Mouse (Mus musculus): ENCODE measurements at regions not wholly inside any gene's neighbourhood (a gene's known extent, or its start where the extent isn't known, plus 50 kb on each side); places are given as distances from the start of the nearest gene placed in this dataset.

DNA sequence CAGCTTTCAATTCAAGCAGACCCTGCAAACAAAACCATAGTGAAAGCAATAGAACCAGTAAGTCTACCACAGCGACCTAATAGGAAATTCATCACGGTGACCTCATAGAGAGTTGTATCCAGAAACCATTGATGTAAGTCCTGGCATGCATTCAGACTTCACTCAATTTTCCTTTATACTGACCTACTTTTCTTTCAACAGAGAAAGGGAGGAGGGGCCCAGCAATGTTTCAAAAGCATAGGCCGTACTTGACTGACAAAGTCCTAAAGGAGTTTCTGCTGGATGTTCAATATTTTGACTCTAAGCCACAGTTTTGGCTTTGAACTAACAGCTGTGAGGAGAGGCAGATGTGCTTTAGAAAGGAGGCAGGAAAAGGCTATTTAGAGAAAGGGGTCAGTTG is 88.4 kb downstream of the AI593442 start:
- Histone ChIP-seq H3K36me3 (replicated peaks) (no peaks in the 10 kb centered on the region), H3K27ac (no peak overlapping the region), H3K4me2 (no peak overlapping the region), H3K4me3 (replicated peaks) (no peak overlapping the region), H3K9ac (no peak overlapping the region), H3K4me1 (no peaks in the 10 kb centered on the region), H3K27me3 (no peaks in the 10 kb centered on the region), H3K9me3 (no peaks in the 10 kb centered on the region)
- no peak for ATAC-seq (ENCODE audit: low FRiP score)
- WGBS = 36% methylated on average over 3 of the region's 3 CpGs

DNA sequence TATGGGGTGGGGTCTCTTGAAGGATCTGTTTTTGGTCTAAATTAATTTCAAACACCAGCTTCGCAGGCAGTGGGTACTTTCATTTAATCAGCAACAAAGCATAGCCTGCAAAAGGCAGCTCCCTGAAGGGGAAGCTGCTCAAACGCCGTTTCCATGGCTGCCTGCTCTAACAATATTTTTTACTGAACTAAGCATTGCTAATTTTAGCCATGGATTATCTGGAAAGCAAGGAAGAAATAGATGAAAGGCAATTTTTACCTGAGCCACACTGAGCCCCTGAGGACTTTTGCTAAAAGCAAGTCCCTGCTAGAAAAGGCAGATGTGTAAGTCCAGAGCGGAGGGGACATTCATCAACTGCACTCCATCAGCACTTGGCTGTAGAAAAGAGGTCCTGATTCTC is 105.5 kb downstream of the AI593442 start:
- no peaks in the 10 kb centered on the region for H3K36me3 ChIP-seq (replicated peaks)
- H3K9me3 ChIP-seq = no peaks in the 10 kb centered on the region
- H3K27ac ChIP-seq = no peak overlapping the region
- no peak overlapping the region for H3K9ac ChIP-seq
- H3K4me3 ChIP-seq (replicated peaks) = no peak overlapping the region
- WGBS = 78% methylated on average over 4 of the region's 4 CpGs
- no peaks in the 10 kb centered on the region for H3K4me1 ChIP-seq
- H3K27me3 ChIP-seq = no peaks in the 10 kb centered on the region
- H3K4me2 ChIP-seq = no peak overlapping the region
- no peak for ATAC-seq (ENCODE audit: low FRiP score)

DNA sequence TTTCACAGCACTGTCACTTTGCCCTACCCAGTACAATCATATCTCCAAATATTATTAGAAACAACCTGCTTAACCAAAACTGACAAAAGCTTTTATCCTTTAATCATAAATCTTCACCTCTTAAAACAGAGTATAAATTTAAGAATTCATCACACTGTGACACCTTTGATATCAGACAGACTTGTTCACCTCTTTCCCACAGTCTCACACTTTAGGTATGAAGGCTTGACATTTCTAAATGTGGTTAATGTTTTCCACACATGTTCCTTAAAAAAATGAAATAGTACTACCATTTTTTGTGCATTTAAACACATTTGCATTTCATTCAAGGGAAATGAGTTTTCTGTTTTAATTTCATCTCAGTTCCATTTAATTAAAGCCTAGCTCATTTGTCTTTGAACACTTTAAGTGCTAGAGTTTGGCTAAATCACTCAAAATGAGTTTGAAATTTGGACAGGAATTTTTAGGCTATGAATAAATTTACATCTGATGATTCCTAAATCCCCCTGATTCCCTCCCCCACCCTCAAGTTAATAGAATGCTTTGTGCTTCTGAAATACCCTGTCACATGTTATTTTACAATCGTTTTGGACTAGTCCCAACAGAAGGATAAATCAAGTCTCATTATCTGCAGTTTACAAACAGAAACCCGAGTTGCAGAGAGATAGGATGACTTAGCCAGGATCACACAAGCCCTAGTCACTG is 127.9 kb downstream of the AI593442 start:
- 52% methylated on average over 2 of the region's 2 CpGs for WGBS
- Histone ChIP-seq H3K4me3 (replicated peaks) (no peak overlapping the region), H3K9me3 (no peaks in the 10 kb centered on the region), H3K27ac (no peak overlapping the region), H3K9ac (no peak overlapping the region), H3K36me3 (replicated peaks) (no peaks in the 10 kb centered on the region), H3K4me1 (no peaks in the 10 kb centered on the region), H3K27me3 (no peaks in the 10 kb centered on the region), H3K4me2 (no peak overlapping the region)
- ATAC-seq (ENCODE audit: low FRiP score) = no peak

DNA sequence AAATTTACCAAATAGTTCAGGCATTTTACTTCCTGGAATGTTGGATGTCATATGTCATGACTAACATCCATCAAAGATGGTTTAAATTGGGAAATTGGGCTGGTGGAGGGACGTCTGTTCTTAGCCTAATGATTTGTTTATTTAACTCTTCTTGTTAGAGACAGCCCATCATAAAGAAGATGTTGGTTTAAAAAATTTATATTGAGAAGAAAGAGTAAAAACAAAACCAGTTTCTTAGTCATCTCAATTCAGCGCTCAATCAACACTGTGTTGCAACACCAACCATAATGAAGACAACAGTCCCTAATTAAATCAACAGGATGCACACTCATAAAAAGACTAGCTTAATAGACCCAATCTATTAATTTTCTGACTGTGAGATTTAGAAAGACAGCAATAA is 133.5 kb downstream of the AI593442 start:
- Histone ChIP-seq H3K9ac (no peak overlapping the region), H3K27ac (no peak overlapping the region), H3K4me1 (no peaks in the 10 kb centered on the region), H3K4me3 (replicated peaks) (no peak overlapping the region), H3K4me2 (no peak overlapping the region), H3K9me3 (no peaks in the 10 kb centered on the region), H3K27me3 (no peaks in the 10 kb centered on the region), H3K36me3 (replicated peaks) (no peaks in the 10 kb centered on the region)
- no peak for ATAC-seq (ENCODE audit: low FRiP score)
- WGBS = 78% methylated on average over 2 of the region's 2 CpGs

DNA sequence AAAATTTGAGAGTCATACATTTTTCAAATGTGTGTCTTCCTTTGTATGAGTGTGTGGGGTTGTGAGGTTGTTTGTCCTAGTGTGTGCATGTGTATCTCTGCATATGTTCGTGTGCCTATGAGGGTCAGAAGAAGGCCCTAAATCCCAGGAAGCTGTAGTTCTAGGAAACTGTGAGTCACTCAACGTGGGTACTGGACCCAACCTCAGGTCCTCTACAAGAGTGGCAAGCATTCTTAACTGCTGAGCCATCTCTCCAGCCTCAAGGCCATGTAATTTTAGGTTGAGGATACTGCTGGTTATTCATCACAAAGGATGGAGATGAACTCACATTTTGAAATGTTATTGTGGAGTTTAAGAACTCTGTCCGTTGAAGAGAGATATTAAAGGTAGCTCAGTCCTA is 140.5 kb downstream of the AI593442 start:
- H3K27ac ChIP-seq = no peak overlapping the region
- 84% methylated on average over 3 of the region's 3 CpGs for WGBS
- H3K4me3 ChIP-seq (replicated peaks) = no peak overlapping the region
- H3K4me2 ChIP-seq = no peak overlapping the region
- no peak overlapping the region for H3K9ac ChIP-seq
- ATAC-seq (ENCODE audit: low FRiP score) = no peak
- H3K27me3 ChIP-seq = no peaks in the 10 kb centered on the region
- no peaks in the 10 kb centered on the region for H3K9me3 ChIP-seq
- no peaks in the 10 kb centered on the region for H3K4me1 ChIP-seq
- no peaks in the 10 kb centered on the region for H3K36me3 ChIP-seq (replicated peaks)

DNA sequence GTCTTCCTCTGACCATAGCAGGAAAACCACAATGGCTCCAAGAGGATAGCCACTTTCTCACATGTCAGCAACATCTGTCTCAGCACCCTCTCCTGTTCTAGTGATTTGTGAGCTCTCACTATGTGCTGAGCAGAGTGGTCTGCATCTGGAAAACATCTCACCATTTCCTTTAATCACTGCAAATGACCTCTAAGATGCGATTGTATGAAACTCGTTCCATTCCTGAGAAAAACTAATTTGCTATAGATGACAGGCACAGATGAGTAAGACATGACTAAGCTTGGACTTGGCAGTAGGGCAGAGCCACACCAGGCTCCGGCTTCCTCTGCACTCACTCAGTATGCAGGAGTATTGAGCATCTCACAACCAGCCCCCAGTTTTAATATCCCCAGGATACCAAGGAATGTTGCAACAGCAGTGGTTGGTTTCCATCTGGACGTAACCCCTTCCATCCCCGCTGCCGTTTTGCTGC is 150.1 kb downstream of the AI593442 start:
- no peak overlapping the region for H3K4me3 ChIP-seq (replicated peaks)
- no peak for ATAC-seq (ENCODE audit: low FRiP score)
- H3K9ac ChIP-seq = no peak overlapping the region
- WGBS = 90% methylated on average over 6 of the region's 6 CpGs
- H3K4me1 ChIP-seq = no peaks in the 10 kb centered on the region
- no peak overlapping the region for H3K4me2 ChIP-seq
- H3K27me3 ChIP-seq = no peaks in the 10 kb centered on the region
- H3K9me3 ChIP-seq = no peaks in the 10 kb centered on the region
- H3K36me3 ChIP-seq (replicated peaks) = no peaks in the 10 kb centered on the region
- no peak overlapping the region for H3K27ac ChIP-seq

DNA sequence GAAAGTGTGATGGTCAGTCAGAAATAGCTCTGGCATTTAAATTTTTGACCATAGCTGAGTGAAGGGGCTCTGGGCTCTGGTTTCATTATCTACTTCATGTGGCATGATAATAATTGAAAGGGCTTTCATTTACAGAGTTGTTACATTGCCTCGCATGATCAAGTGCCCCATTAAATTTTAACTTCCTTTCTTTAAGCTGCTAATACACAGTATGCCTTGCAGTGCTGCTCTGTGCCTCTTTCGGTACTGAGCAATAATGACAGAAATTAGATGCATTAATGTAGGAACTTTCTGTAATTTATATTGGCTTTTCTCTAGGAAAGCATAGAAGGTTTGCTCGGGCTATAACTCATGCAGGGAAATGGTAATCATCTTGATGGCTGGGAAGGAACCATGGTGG is 179.1 kb downstream of the AI593442 start:
- no peaks in the 10 kb centered on the region for H3K36me3 ChIP-seq (replicated peaks)
- no peak overlapping the region for H3K4me3 ChIP-seq (replicated peaks)
- 77% methylated on average over 3 of the region's 3 CpGs for WGBS
- no peaks in the 10 kb centered on the region for H3K27me3 ChIP-seq
- H3K4me1 ChIP-seq = no peaks in the 10 kb centered on the region
- H3K4me2 ChIP-seq = no peak overlapping the region
- no peak overlapping the region for H3K9ac ChIP-seq
- ATAC-seq (ENCODE audit: low FRiP score) = no peak
- H3K9me3 ChIP-seq = no peaks in the 10 kb centered on the region
- H3K27ac ChIP-seq = no peak overlapping the region

DNA sequence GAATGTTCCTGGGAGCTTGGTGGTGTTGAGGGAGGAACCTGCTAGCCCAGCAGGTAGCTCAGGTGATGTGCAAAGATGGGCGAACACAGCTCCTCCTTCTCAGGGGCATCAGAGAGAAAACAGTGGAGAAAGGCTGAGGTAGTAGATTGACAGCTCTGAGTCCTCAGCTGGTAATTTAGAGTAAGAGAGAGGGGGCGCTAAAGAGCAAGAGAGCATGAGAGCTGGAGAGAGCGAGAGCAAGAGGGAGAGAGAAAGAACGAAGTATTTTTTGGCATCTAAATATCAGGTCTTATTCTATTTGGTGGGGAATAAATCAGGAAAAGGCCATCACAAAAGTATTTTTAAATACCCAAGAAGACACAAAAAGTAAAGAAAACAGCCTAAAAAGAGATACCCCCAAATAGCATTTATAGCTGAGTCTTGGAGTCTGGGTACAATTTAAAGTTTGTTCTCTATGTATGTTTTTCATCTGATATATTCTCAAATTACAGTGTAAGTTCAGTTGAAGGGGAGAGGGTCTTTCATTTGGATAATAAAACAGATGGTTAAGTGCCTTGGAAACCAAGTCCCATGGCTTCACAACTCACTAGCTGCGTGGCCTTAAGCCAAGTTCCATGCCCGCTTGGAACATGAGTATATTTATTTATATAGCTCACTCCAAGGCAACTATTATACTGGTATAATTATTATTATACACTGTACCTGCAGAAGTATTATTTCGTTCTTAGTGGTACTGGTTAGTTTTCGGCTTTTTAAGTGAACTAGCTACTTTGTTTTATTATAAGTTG is 183.9 kb downstream of the AI593442 start:
- no peaks in the 10 kb centered on the region for H3K9me3 ChIP-seq
- 63% methylated on average over 8 of the region's 8 CpGs for WGBS
- no peaks in the 10 kb centered on the region for H3K36me3 ChIP-seq (replicated peaks)
- no peak overlapping the region for H3K9ac ChIP-seq
- no peak overlapping the region for H3K4me2 ChIP-seq
- H3K27me3 ChIP-seq = no peaks in the 10 kb centered on the region
- H3K4me3 ChIP-seq (replicated peaks) = no peak overlapping the region
- H3K4me1 ChIP-seq = no peaks in the 10 kb centered on the region; the same call in 1 of the 2 replicates
- no peak for ATAC-seq (ENCODE audit: low FRiP score)
- H3K27ac ChIP-seq = no peak overlapping the region

DNA sequence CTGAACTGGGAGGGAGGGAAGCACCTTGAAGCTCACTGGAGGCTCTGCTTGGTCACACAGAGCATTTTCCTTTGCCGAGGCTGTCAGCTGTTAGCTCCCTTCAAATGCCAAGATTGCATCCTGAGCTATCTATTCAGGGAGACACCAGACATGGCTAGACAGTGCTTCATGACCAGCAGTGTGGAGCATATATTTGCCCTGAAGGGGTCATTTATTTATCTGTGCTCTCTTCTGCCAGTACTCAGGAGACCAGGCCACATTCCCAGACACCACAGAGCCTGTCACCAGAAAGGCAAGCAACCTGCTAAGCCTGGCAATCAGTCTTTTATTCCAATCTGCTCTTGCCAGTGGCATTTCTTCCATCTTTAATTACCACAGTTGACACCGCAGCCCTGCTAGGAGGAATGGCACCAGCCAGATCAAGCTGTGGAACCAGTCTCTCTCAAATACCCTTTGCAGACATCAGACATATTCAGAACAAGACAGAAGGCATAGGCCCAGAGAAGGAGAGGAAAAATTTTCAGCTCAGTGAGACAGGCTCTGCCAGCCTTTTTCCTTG is 186.6 kb downstream of the AI593442 start:
- Histone ChIP-seq H3K9ac (no peak overlapping the region), H3K4me2 (no peak overlapping the region), H3K36me3 (replicated peaks) (no peaks in the 10 kb centered on the region), H3K27me3 (no peaks in the 10 kb centered on the region), H3K4me1 (no peaks in the 10 kb centered on the region; the same call in 1 of the 2 replicates), H3K27ac (no peak overlapping the region), H3K9me3 (no peaks in the 10 kb centered on the region), H3K4me3 (replicated peaks) (no peak overlapping the region)
- no peak for ATAC-seq (ENCODE audit: low FRiP score)
- WGBS = 56% methylated on average over 2 of the region's 2 CpGs

DNA sequence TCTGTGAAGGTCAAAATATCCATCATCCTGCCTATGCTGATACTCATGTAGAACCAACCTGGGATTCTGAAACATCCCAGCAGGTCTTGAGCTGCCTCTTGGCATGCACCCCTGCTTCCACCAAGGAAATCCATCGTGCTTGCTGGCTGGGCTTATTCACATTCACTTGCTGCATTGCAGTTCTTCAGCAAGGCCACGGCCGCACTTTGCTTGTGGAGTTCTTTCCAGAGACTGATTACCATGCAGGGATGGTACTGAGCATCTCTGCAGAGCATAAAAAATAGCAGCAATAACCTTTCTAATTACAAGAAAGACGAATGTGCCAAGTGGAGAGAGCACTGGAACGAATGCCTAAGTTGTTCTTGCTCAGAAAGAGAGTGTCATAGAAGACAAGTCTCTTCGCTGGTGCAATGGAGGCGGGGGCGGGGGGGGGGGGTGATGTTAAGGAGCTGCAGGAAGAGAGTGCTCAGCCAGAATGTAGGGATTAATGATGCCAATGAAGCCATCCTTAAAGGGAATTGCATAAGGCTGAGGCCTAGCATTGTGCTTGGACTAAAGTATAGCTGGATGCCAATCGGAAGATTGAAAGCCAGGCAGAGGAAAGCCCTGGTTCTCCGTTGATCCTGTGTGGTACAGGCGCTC is 205.9 kb downstream of the AI593442 start:
- ATAC-seq (ENCODE audit: low FRiP score) = no peak

DNA sequence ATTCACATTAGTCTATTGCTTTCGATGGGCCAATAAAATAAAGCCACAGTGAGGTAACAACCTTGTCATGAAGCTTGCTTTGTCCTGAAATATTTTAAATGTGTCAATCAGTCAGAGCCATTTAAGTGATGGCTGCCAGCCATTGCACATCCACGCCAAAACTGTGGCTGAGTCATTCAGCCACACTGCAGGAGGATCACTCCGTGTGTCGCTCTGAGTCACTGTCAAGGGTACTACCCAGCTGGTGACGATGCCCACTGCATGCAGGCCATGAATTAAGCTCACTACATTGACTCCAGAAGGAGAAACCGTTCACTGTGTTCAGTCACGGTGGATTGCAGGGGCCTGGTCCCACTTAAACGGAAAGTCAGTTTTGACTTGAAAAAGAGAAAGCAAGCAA is 206.7 kb downstream of the AI593442 start:
- WGBS = 91% methylated on average over 8 of the region's 8 CpGs
- H3K4me1 ChIP-seq = no peaks in the 10 kb centered on the region

More for the DNA sequence above, 205.9 kb downstream of the AI593442 start:
- Histone ChIP-seq H3K9ac (no peak overlapping the region), H3K9me3 (no peaks in the 10 kb centered on the region), H3K4me1 (no peaks in the 10 kb centered on the region), H3K27ac (no peak overlapping the region), H3K36me3 (replicated peaks) (no peaks in the 10 kb centered on the region), H3K27me3 (no peaks in the 10 kb centered on the region), H3K4me2 (no peak overlapping the region), H3K4me3 (replicated peaks) (no peak overlapping the region)
- WGBS = 82% methylated on average over 11 of the region's 11 CpGs

DNA sequence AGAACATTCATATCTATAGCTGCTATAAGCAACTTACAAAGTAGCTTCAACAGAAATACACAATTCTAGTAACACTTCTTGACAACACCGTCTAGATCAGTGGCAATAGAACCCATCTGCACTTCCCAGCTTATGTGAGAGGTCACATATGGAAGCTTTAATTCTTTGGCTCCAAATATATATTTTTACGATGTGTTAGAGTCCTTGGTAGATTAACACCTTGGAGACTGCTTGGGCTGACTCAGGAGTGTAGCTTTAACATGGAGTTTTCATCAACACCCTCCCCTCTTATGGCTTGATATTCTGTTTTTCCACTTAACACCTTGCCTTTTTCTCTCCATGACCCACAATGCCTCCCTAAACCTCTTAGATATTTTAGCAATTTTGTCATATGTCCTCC is 221.1 kb downstream of the AI593442 start:
- Histone ChIP-seq H3K36me3 (replicated peaks) (no peaks in the 10 kb centered on the region), H3K4me2 (no peak overlapping the region), H3K27me3 (no peaks in the 10 kb centered on the region), H3K4me3 (replicated peaks) (no peak overlapping the region), H3K9ac (no peak overlapping the region), H3K9me3 (no peaks in the 10 kb centered on the region), H3K4me1 (no peaks in the 10 kb centered on the region), H3K27ac (no peak overlapping the region)
- no peak for ATAC-seq (ENCODE audit: low FRiP score)
- 80% methylated on average over 2 of the region's 2 CpGs for WGBS

More for the DNA sequence above, 206.7 kb downstream of the AI593442 start:
- H3K9ac ChIP-seq = no peak overlapping the region
- H3K4me2 ChIP-seq = no peak overlapping the region
- no peaks in the 10 kb centered on the region for H3K9me3 ChIP-seq
- ATAC-seq (ENCODE audit: low FRiP score) = no peak
- no peaks in the 10 kb centered on the region for H3K27me3 ChIP-seq
- no peaks in the 10 kb centered on the region for H3K36me3 ChIP-seq (replicated peaks)
- H3K27ac ChIP-seq = no peak overlapping the region
- no peak overlapping the region for H3K4me3 ChIP-seq (replicated peaks)

All from forebrain, embryonic 12.5 days (tissue).